Mouse (Mus musculus) thymus, adult 2 months (tissue): ENCODE data around the gene Vars.

Experiments
- CTCF ChIP-seq: fragments of 200-500 bp; IDR thresholded peaks from 2 replicates; pipeline ENCODE4 v1.5.1; 2012; ENCODE audit warnings: mild to moderate bottlenecking, control low read depth, low read length, moderate library complexity, borderline replicate concordance; ENCODE audit not compliant: control insufficient read depth, poor library complexity, insufficient read depth; ENCODE audit errors: extremely low read depth
- POLR2A ChIP-seq: fragments of 200-500 bp; IDR thresholded peaks from 2 replicates; pipeline ENCODE4 v1.6.1; 2012; ENCODE audit warnings: mild to moderate bottlenecking, low read length, control low read depth, moderate library complexity; ENCODE audit not compliant: control insufficient read depth, poor library complexity, insufficient read depth; ENCODE audit errors: extremely low read depth

GRCm38 (mm10) chr17:35016791-35017705, 16.3 kb downstream of the Vars start:
- TF ChIP-seq CTCF (no peak), POLR2A (no peak)
